Mouse (Mus musculus) hematopoietic multipotent progenitor cell, adult 10-12 weeks (in vitro differentiated cells): Measurements from ENCODE around the gene Zdhhc17. TPM values are rescaled to one million over a fixed set of nuclear protein-coding genes. Genes with fewer than 3 reads are reported as not detected.

ENCODE experiments used
- polyA plus RNA-seq: library from polyadenylated mRNA; stranded (reverse); fragments of >175 nt; gene quantifications from 2 replicates; pipeline ENCODE4 v1.2.3, GENCODE M21; 2012; ENCODE audit warnings: low replicate concordance

Zdhhc17 gene
- 1.6 and 4.0 TPM in 2 replicates for polyA plus RNA-seq

DNA sequence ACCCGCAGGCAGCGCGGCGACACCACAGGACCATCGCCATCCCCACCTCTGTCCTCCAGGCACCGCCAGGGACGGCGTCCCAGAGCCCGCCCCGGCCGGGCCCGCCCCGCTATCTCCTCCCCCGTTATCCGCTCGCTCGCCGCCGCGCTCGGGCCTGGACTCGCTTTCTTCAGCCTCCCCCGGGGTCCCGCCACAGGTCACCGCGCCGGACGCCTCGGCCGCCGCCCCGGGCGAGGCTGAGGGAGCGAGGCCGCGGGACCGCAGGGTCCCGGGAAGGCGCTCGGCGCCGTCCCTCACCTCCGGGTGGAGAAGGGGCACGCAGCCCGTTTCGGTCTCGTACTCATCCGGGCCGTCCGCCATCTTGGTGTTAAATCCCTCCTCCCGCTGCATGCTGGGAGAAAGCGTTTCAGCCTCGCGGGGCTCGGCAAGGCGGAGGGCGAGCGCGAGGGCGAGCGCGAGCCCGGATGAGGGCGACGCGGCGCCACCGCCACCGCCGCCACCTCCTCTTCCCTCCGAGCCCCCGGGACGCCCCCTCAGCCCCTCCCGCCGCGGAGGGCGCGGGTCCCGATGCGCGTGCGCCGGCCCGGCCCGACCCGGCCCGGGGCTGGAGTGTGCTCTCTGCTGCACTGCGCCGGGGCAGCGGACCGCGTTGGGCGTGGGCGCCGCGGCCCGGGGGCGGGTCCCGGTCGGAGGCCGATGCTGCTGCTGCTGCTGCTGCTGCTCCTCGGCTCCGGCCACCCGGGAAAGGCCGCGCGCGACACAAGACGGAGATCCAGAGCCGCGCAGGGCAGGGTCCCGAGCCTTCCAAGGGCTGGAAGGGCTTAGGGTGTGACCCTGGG lies at the start of gene Zdhhc17:
Gene Zdhhc17 (minus strand): TSS at position 500 of the 839 bp plus-strand sequence.

DNA sequence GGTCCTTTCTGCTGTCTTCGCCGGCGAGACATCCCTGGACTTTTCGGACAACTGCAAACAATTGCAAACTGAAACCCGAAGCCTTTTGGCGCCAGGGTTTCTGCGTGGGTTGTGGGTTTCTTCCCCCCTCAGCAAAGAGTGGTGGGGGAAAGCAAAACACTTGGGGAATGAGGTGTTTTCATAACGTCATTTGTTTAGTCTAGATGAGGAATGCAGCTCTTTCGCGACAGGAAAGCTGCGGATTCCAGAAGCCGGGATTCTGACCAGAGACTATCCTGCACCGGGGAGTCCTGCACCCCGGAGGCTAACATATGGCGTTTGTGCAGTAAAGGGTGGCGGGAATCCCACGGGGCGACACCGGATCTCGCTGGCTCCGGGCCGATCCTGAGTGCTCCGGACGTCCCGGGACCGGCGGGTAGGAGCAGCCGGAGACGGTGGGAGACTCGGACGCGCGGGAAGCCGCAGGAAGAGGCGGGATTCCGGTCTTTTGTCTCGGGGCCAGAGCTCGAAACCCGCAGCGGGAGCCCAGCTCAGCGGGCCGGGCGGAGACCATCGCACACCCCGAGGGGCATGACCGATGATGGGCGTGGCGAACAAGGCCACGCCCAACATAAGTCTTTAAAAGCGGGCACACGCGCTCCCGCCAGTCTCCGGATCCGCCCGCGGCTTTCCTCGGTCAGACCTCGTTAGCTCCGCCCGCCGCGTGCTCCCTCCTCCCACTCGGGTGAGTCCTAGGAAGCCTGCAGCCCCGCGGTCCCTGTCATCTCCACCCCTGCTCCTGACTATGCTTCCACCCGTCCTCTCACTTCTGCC lies 90.2 kb downstream of the Zdhhc17 start, which contains the start of gene Csrp2:
Gene Csrp2 (plus strand): TSS at position 259 of the 813 bp plus-strand sequence.

Other genes with a start within 250 kb of the Zdhhc17 start
- 8.2 and 16.5 TPM in 2 replicates for gene Csrp2, start 90.4 kb downstream of the Zdhhc17 start, polyA plus RNA-seq
- 10.3 and 14.5 TPM in 2 replicates for gene Osbpl8, start 154.6 kb upstream of the Zdhhc17 start, polyA plus RNA-seq